Mouse (Mus musculus) stomach, adult 2 months (tissue): ENCODE data around the gene Gm20737. TPM values are rescaled to one million over a fixed set of nuclear protein-coding genes. Genes with fewer than 3 reads are reported as not detected.

Source experiments
- polyA plus RNA-seq: library from polyadenylated mRNA; depleted of rRNA; stranded (reverse); fragments of >200 nt; gene quantifications from 2 replicates; pipeline ENCODE4 v1.2.3, GENCODE M21; 2012; rRNA removed

Gene Gm20737
- not detected in 2 replicates for polyA plus RNA-seq

GRCm38 (mm10) chrY:10535942-10536341, at the start of gene Gm20737:
TSS of gene Gm20737 (minus strand) at chrY:10536042.

DNA sequence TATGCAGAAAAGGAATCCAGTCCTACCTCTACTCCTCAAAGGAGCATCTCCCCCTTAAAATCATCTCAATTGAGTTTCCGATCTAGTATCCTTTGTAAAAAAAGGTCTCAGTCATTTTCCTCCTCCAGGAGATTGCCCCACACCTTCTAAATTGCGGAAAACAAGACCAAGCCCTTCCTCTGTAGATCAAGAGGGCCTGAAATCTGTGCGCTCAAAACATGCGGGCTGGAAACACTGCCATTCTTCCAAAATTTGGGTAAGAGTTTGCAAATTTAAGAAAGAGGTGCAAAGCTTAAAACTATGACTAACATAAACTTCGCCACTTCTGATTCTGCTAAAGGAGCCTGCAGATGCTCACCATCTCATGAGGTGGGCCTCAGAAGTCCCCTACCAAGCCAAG, 17.3 kb upstream of the Gm20737 start, which contains the start of gene Gm21775:
TSS of gene Gm21775 (plus strand) at position 301 of the 400 bp plus-strand sequence.

Other genes with a start within 250 kb of the Gm20737 start
- gene Gm20834, start 211.5 kb downstream of the Gm20737 start, polyA plus RNA-seq: not detected in 2 replicates
- not detected in 2 replicates for gene Gm28510, start 123.3 kb downstream of the Gm20737 start, polyA plus RNA-seq
- not detected in 2 replicates for gene Gm21775, start 17.4 kb upstream of the Gm20737 start, polyA plus RNA-seq
- gene Gm21900, start 80.3 kb upstream of the Gm20737 start, polyA plus RNA-seq: not detected in 2 replicates
- gene Gm20777, start 216.4 kb upstream of the Gm20737 start, polyA plus RNA-seq: not detected in 2 replicates